Mouse (Mus musculus) heart, adult 2 months (tissue): ENCODE results near the gene Prm1.

Experiments used
- CTCF ChIP-seq: fragments of 200-600 bp; IDR thresholded peaks from 2 replicates; pipeline ENCODE4 v1.8.1; 2022; ENCODE audit warnings: antibody characterized with exemption, mild to moderate bottlenecking, moderate library complexity
- EP300 ChIP-seq: fragments of 200-500 bp; IDR thresholded peaks from 2 replicates; pipeline ENCODE4 v1.6.1; 2011; ENCODE audit warnings: low read depth, low read length, control low read depth; ENCODE audit not compliant: insufficient read depth

- no peak for TF ChIP-seq EP300
- no peak for TF ChIP-seq CTCF
Observed at GRCm38 (mm10) chr16:10819966-10820365, 14.3 kb upstream of the Prm1 start.
